ENCODE assay signal across 17 mouse cellular contexts in the genomic region with DNA sequence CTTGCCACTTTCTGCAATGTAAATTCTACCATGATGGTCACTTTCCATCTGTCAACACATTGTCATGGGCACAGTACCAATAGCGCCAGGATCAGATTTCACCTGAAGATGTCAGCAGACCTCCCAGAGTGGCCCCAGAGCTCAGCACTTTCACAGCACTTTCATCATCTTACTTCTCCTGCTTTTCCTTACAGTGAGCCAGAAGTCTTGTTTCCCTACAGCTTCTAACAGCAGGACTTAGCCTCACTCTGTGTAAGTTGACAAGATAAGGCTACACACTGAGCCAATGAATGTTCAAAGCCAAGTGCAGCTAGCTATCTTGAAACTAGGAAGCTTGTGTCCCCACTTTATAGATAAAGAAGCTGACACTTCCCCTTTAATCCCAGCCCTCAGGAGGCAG.
"Had no signal": no experiment of that assay in that cellular context is flagged by ENCODE, and none has a peak within 500 bp of the region (broad histone marks: within the 10 kb centered on the region; RNA-seq: fewer than 3 reads in every experiment).

No protein-coding gene starts in this region.

- H3K9ac ChIP-seq: limb, embryonic 12.5 days; liver, embryonic 13.5 days; liver, postnatal 0 days; lung, embryonic 15.5 days; midbrain, embryonic 12.5 days; neural tube, embryonic 15.5 days; stomach, embryonic 15.5 days had no signal

- H3K4me2 ChIP-seq: limb, embryonic 12.5 days; liver, embryonic 13.5 days; lung, embryonic 15.5 days; midbrain, embryonic 12.5 days; neural tube, embryonic 15.5 days; stomach, embryonic 15.5 days had no signal

- H3K27ac ChIP-seq: layer of hippocampus, adult 2 months; limb, embryonic 12.5 days; liver, embryonic 13.5 days; lung, embryonic 15.5 days; macrophage; midbrain, embryonic 12.5 days; neural tube, embryonic 15.5 days; stomach, embryonic 15.5 days had no signal

- H3K27me3 ChIP-seq: limb, embryonic 12.5 days; liver, embryonic 13.5 days; lung, embryonic 15.5 days; megakaryocyte, embryonic 14.5 days; midbrain, embryonic 12.5 days; neural tube, embryonic 15.5 days; stomach, embryonic 15.5 days had no signal

- H3K4me1 ChIP-seq: limb, embryonic 12.5 days; liver, embryonic 13.5 days; lung, embryonic 15.5 days; megakaryocyte, embryonic 14.5 days; midbrain, embryonic 12.5 days; neural tube, embryonic 15.5 days; stomach, embryonic 15.5 days had no signal

- H3K4me3 ChIP-seq: layer of hippocampus, adult 2 months; limb, embryonic 12.5 days; liver, embryonic 13.5 days; lung, embryonic 15.5 days; megakaryocyte, embryonic 14.5 days; midbrain, embryonic 12.5 days; neural tube, embryonic 15.5 days; stomach, embryonic 15.5 days had no signal

- H3K9me3 ChIP-seq: liver, embryonic 13.5 days; lung, embryonic 15.5 days; midbrain, embryonic 12.5 days; neural tube, embryonic 15.5 days; stomach, embryonic 15.5 days had no signal

- DNase-seq: kidney, postnatal 4 days; liver; liver, embryonic 13.5 days; liver, postnatal 0 days; lung, postnatal 14 days; retina, postnatal 1 day; right cerebral cortex, postnatal 4 days; thymus, adult 2 months; thymus, postnatal 25 days had no signal

- H3K36me3 ChIP-seq: limb, embryonic 12.5 days; liver, embryonic 13.5 days; lung, embryonic 15.5 days; midbrain, embryonic 12.5 days; neural tube, embryonic 15.5 days; stomach, embryonic 15.5 days had no signal

- ATAC-seq: liver, postnatal 0 days had no signal
